Mouse (Mus musculus) CH12.LX (cell line): ENCODE results near the gene Shroom1. TPM values are rescaled to one million over a fixed set of nuclear protein-coding genes. Genes with fewer than 3 reads are reported as not detected.

Source experiments
- DNase-seq: peaks from one replicate; pipeline ENCODE4 v3.0.0-alpha.2; 2013; ENCODE audit errors: extremely low read depth
- H3K27ac ChIP-seq: 2 replicates; pipeline ENCODE4 v1.5.1; 2012; ENCODE audit warnings: low read depth, mild to moderate bottlenecking, control low read depth, moderate library complexity; ENCODE audit not compliant: insufficient read depth
- H3K27me3 ChIP-seq: replicated peaks from 2 replicates; pipeline ENCODE3; 2012; ENCODE audit warnings: inconsistent platforms
- H3K36me3 ChIP-seq, 2 experiments: replicated peaks in 1 of 2; 2 replicates each; pipeline versions ENCODE3 to v1.6.1; 2012; ENCODE audit warnings: inconsistent platforms in 1 of 2, low read length in 1 of 2, mild to moderate bottlenecking in 1 of 2, mixed read lengths in 1 of 2, moderate library complexity in 1 of 2; ENCODE audit not compliant: control insufficient read depth in 1 of 2, insufficient read depth in 1 of 2
- H3K4me1 ChIP-seq, 2 experiments: 2 replicates each; pipeline ENCODE4 v1.6.1; 2012; ENCODE audit warnings: inconsistent platforms in 1 of 2, moderate library complexity in 1 of 2; ENCODE audit not compliant: insufficient read depth in 2 of 2, control insufficient read depth in 1 of 2
- H3K4me2 ChIP-seq: 2 replicates; pipeline ENCODE4 v1.6.1; 2012; ENCODE audit warnings: low read depth, mild to moderate bottlenecking, control low read depth; ENCODE audit not compliant: poor library complexity, insufficient read depth, severe bottlenecking
- H3K4me3 ChIP-seq, 3 experiments: fragments of 150-350 bp in 1 of 3; sonication (generic) in 1 of 3; replicated peaks in 1 of 3; 2 replicates each; pipeline versions ENCODE3 to v1.5.1; 2011 to 2012; ENCODE audit warnings: low read depth in 2 of 3, low read length in 2 of 3, mild to moderate bottlenecking in 2 of 3, moderate library complexity in 2 of 3, control low read depth in 1 of 3, improper control_type of control experiment in 1 of 3, inconsistent platforms in 1 of 3, mixed read lengths in 1 of 3; ENCODE audit not compliant: poor library complexity in 1 of 3
- H3K79me2 ChIP-seq: replicated peaks from 2 replicates; pipeline ENCODE4 v1.6.1; 2012; ENCODE audit warnings: mild to moderate bottlenecking, moderate library complexity; ENCODE audit not compliant: control insufficient read depth, poor library complexity, insufficient read depth, severe bottlenecking; ENCODE audit errors: extremely low read depth
- H3K9ac ChIP-seq: 2 replicates; pipeline ENCODE4 v1.6.1; 2012; ENCODE audit warnings: low read depth, mild to moderate bottlenecking, control low read depth, moderate library complexity; ENCODE audit not compliant: insufficient read depth
- H3K9me3 ChIP-seq: replicated peaks from 2 replicates; pipeline ENCODE3; 2012; ENCODE audit warnings: low read length, inconsistent platforms, mixed read lengths
- BHLHE40 ChIP-seq: IDR thresholded peaks from 2 replicates; pipeline ENCODE4 v1.6.1; 2011; ENCODE audit warnings: mild to moderate bottlenecking, low read depth, low read length, improper control_type of control experiment
- CHD2 ChIP-seq: IDR thresholded peaks from 2 replicates; pipeline ENCODE4 v1.6.1; 2011; ENCODE audit warnings: low read length, improper control_type of control experiment
- CTCF ChIP-seq, 2 experiments: IDR thresholded peaks in 1 of 2; conservative IDR thresholded peaks in 1 of 2; 2 replicates each; pipeline ENCODE4 v1.5.1; 2011 to 2012; ENCODE audit warnings: low read depth in 2 of 2, low read length in 2 of 2, improper control_type of control experiment in 1 of 2, inconsistent platforms in 1 of 2, mild to moderate bottlenecking in 1 of 2, moderate library complexity in 1 of 2
- ETS1 ChIP-seq: conservative IDR thresholded peaks from 2 replicates; pipeline ENCODE4 v1.6.1; 2012; ENCODE audit warnings: low read depth, mild to moderate bottlenecking, inconsistent platforms, low read length, improper control_type of control experiment, moderate library complexity
- IRF4 ChIP-seq: IDR thresholded peaks from 2 replicates; pipeline ENCODE4 v1.6.1; 2014; ENCODE audit warnings: low read depth, mild to moderate bottlenecking, inconsistent platforms, low read length, improper control_type of control experiment
- JUN ChIP-seq: IDR thresholded peaks from 2 replicates; pipeline ENCODE4 v1.6.1; 2011; ENCODE audit warnings: low read depth, mild to moderate bottlenecking, low read length, improper control_type of control experiment, moderate library complexity; ENCODE audit not compliant: insufficient read depth
- MAX ChIP-seq: IDR thresholded peaks from 2 replicates; pipeline ENCODE4 v1.6.1; 2011; ENCODE audit warnings: low read length, improper control_type of control experiment
- MYC ChIP-seq: IDR thresholded peaks from 2 replicates; pipeline ENCODE4 v1.6.1; 2011; ENCODE audit warnings: low read depth, mild to moderate bottlenecking, improper control_type of control experiment, low read length
- POLR2AphosphoS2 ChIP-seq: IDR thresholded peaks from 2 replicates; pipeline ENCODE4 v1.6.1; 2011; ENCODE audit warnings: low read depth, low read length, improper control_type of control experiment
- RAD21 ChIP-seq: IDR thresholded peaks from 2 replicates; pipeline ENCODE4 v1.6.1; 2011; ENCODE audit warnings: low read depth, mild to moderate bottlenecking, low read length, improper control_type of control experiment, moderate library complexity
- SIN3A ChIP-seq: IDR thresholded peaks from 2 replicates; pipeline ENCODE4 v1.6.1; 2012; ENCODE audit warnings: low read length, improper control_type of control experiment, inconsistent platforms
- SMC3 ChIP-seq: IDR thresholded peaks from 2 replicates; pipeline ENCODE4 v1.6.1; 2011; ENCODE audit warnings: low read depth, low read length, improper control_type of control experiment
- TBP ChIP-seq: conservative IDR thresholded peaks from 2 replicates; pipeline ENCODE4 v1.6.1; 2011; ENCODE audit warnings: low read depth, low read length, improper control_type of control experiment
- TCF12 ChIP-seq: IDR thresholded peaks from 2 replicates; pipeline ENCODE4 v1.6.1; 2014; ENCODE audit warnings: low read depth, mild to moderate bottlenecking, inconsistent platforms, low read length, improper control_type of control experiment
- ZKSCAN1 ChIP-seq: IDR thresholded peaks from 2 replicates; pipeline ENCODE4 v1.6.1; 2012; ENCODE audit warnings: low read depth, inconsistent platforms, low read length, improper control_type of control experiment, borderline replicate concordance
- ZMIZ1 ChIP-seq: IDR thresholded peaks from 2 replicates; pipeline ENCODE4 v1.6.1; 2012; ENCODE audit warnings: low read depth, mild to moderate bottlenecking, inconsistent platforms, low read length, improper control_type of control experiment
- dilution Hi-C: fragments of 300-500 bp; cut with MboI; formaldehyde crosslinking; loops from 2 replicates; pipeline ENCODE4 v1.14.3; 2020; ENCODE audit warnings: low sequenced_read_pairs; ENCODE audit not compliant: extremely low pct_unique_long_range_greater_than_20kb, extremely low pct_ligation_motif_present
- in situ Hi-C: fragments of 300-500 bp; cut with MboI; formaldehyde crosslinking; loops from 3 replicates; pipeline ENCODE4 v1.14.3; 2019; ENCODE audit warnings: low sequenced_read_pairs, low pct_ligation_motif_present, low pct_unique_long_range_greater_than_20kb, mixed read lengths
- polyA plus RNA-seq: library from polyadenylated mRNA; unstranded; fragments of >175 nt; gene quantifications from 2 replicates; pipeline ENCODE4 v1.2.1, GENCODE M21; 2012; ENCODE audit warnings: low read depth; ENCODE audit not compliant: insufficient read length
- total RNA-seq, 2 experiments: library from RNA; depleted of rRNA; stranded (reverse); fragments of 300-350 nt in 1 of 2; fragments of >200 nt in 1 of 2; gene quantifications; 2 replicates each; pipeline ENCODE4 v1.2.3; 2012 to 2014

Shroom1 gene
- total and polyA plus RNA-seq, 3 experiments, result not detected

GRCm38 (mm10) chr11:53496946-53497345, 39.9 kb downstream of the Shroom1 start (continued):
- TF ChIP-seq ETS1, result peak; percentile 29; the same call in 1 of the 2 replicates
- TF ChIP-seq SIN3A, result peak; percentile 74; the same call in 1 of the 2 replicates
- peak; percentile 25; the same call in 1 of the 2 replicates for TF ChIP-seq MYC
- no peak for TF ChIP-seq ZMIZ1
- TF ChIP-seq, all 38 proteins: peak for 9

- dilution Hi-C loops (no loop called here), in situ Hi-C loops (no loop called here)
- DNase-seq, result no peak
- H3K4me3 ChIP-seq, result no peak overlapping the region
- H3K4me1 ChIP-seq, result peaks cover 28 to 74% of the 10 kb centered on the region in 2 experiments
- no peaks in the 10 kb centered on the region for H3K9me3 ChIP-seq
- no peak overlapping the region for H3K9ac ChIP-seq
- no peak overlapping the region for H3K4me2 ChIP-seq
- no peaks in the 10 kb centered on the region for H3K79me2 ChIP-seq
- H3K36me3 ChIP-seq, result no peaks in the 10 kb centered on the region
- no peaks in the 10 kb centered on the region for H3K27me3 ChIP-seq
- no peak overlapping the region for H3K27ac ChIP-seq
- TF ChIP-seq POLR2AphosphoS2, result no peak
- TF ChIP-seq ETS1, result no peak
- no peak for TF ChIP-seq JUN
These were observed 43.6 kb downstream of the Shroom1 start for GRCm38 (mm10) chr11:53500569-53500968.

GRCm38 (mm10) chr11:53502039-53502765, 45.2 kb downstream of the Shroom1 start:
- Histone ChIP-seq H3K9me3 (no peaks in the 10 kb centered on the region), H3K36me3 (no peaks in the 10 kb centered on the region), H3K79me2 (no peaks in the 10 kb centered on the region), H3K4me3 (no peak overlapping the region), H3K27me3 (no peaks in the 10 kb centered on the region)
- in situ Hi-C loops (no loop called here), dilution Hi-C loops (no loop called here)
- no peak for TF ChIP-seq TBP
- peak in 1 of 2 experiments; percentile 59; a peak in 2 of 4 replicates for TF ChIP-seq CTCF (conservative IDR thresholded peaks at IDR 0.05 in 1 of 2, IDR thresholded peaks at IDR 0.05 in 1 of 2; ENCODE audit: low read depth in 2 of 2, low read length in 2 of 2)
- TF ChIP-seq BHLHE40, result peak; percentile 94
- TF ChIP-seq SMC3, result peak; percentile 45
- peak; percentile 78; the same call in 1 of the 2 replicates for TF ChIP-seq CHD2
- 0 out of 2 replicates have a peak, but pooled peaks have one; percentile 24 for TF ChIP-seq MAX
- no peak for TF ChIP-seq ZKSCAN1
- peak; percentile 55 for TF ChIP-seq RAD21
- TF ChIP-seq TCF12, result no peak
- TF ChIP-seq MYC, result peak; percentile 48; the same call in 1 of the 2 replicates
- TF ChIP-seq IRF4, result no peak
- TF ChIP-seq, all 38 proteins: peak for 7
- H3K9ac ChIP-seq, result no peak overlapping the region
- no peak for DNase-seq
- H3K4me1 ChIP-seq, result peaks cover 23 to 61% of the 10 kb centered on the region in 2 experiments
- no peak overlapping the region for H3K4me2 ChIP-seq
- H3K27ac ChIP-seq, result no peak overlapping the region
